Mouse (Mus musculus) T-helper 2 cell (primary cell): ENCODE results near the gene Pcif1.

ENCODE experiments used
- in situ Hi-C: fragments of 300-600 bp; cut with MboI, MseI; formaldehyde crosslinking; loops from one replicate; pipeline ENCODE4 v1.15.1; 2025; ENCODE audit warnings: high pct_unique_total_duplicates

Pcif1 gene

DNA sequence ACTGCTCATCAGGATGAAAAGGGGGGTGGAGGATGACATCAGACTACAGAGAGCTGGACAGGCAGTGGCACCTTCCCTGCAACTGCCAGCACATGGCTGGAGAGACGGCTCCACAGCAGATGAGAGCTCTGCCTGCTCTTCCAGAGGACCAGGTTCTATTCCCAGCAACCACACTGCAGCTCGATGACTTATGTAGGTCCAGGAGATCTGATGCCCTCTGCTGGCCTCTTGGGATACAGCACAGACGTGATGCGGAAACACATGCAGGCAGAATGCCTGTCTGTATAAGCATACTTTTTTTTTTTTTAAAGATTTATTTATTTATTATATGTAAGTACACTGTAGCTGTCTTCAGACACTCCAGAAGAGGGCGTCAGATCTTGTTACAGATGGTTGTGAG is 39.2 kb downstream of the Pcif1 start:
- in situ Hi-C loops: no loop called here

DNA sequence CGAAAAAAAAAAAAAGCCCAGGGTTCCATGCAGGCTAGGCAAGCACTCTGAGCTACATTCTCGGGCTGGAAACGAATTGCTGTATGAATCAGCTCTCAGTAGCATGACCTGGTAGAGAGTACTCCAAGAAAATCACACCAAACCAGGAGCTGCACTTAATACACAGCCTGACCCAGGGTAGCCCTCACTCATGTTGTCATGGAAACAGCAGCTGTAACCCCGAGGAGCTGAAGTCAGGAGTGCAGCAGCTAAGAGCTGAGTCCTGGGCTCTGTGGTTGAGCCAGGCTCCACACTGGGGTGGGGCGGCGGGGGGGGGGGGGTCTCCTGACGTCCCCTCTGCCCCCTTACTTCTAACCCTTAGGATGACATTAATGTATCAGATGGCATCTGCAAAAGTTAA is 42.9 kb downstream of the Pcif1 start:
- in situ Hi-C loops: no loop called here

GRCm38 (mm10) chr2:164923291-164923690 is 44.2 kb downstream of the Pcif1 start:
- in situ Hi-C loops: no loop called here

DNA sequence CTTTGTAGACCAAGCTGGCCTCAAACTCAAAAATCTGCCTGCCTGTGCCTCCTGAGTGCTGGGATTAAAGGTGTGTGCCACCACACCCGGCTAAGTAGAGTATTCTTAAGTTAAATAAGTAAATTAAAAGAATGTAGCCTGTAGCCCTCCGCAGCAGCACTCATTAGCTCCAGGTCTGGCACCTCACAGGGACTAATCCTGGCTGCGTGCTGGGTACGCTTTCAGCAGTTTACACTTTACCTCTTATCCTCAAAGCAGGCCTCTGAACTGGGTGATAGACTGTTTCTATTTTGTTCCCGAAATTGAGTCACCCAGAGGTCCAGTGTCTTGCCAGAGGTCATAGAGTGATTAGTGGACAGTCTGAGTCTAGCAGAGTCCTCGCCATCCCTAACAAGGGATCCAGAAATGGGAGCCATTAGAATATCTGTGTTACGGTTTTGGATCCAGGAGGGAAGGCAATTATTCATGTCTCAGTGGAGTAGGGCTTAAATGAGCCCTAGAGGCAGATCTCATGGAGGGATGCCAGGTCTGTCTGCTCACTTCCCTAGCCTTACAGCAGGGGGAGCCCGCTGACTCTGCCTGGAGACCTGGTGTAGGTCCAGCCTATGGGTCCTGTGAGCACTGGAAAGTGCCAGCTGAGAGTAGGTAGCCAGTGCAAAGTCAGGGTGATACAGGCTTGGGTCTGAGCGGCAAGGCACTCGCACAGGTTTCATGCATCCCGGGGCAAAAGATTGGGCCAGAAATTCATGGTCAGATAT is 45.2 kb downstream of the Pcif1 start:
- in situ Hi-C loops: no loop called here

DNA sequence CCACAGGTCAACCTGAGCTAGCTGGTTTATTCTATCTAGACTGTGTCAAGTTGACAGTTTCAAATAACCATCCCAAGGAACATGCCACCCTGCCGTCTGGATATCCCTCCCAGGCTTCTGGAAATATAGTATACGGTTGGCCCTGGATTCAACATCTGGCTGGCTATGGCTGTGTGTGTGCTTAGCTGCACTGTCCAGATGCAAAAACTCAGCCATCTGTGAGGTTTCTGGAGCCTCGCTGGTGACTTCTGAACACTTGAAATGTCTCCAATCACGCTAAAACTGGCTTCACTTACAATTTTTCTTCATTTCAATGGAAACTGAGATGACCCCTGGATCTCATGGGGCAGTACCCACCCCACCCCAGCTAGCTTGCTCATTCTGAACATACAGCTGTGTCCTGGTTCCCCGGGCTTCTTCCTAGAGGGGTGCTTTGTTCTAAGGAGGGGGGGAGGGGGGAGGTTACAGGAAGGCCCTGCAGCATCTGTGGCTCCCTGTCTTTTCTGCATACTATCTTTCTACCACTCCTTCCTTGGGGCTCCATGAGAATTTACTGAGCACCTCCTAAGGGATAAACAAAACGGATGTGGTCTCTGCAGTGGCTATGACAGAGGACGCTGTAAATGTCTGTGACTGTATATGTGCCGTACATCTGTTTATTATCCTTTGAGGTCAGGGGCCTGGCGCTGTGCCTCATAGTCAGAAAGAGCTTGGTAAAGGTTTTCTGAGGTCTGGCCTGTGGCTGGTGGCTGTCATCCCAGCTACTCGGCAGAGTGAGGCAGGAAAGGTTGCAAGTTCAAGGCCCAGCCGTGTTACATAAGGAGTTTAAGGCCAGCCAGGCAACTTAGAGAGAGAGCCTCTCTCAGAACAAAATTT is 51.8 kb downstream of the Pcif1 start:
- in situ Hi-C loops: no loop called here

DNA sequence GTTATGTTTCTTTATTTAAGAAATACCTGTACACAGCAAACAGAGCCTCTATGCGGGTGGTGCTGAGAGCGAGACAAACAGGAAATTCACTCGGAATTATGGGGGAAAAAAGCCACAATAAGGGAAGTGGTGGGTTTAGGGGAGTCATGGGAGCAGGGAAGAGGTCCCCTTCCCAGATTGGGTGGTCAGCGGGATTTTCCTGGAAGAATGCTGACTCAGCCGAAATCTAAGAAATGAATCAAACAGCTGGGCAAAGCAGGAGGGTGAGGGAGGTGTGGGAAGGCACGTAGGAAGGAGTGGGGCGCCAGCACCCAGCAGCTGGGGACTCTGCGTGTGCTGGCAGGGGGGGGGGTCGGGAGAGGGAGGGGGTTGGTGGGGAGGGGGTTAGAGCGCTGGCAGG is 54.4 kb downstream of the Pcif1 start:
- in situ Hi-C loops: no loop called here

- in situ Hi-C loops: no loop called here
Observed at GRCm38 (mm10) chr2:164935991-164936390, 56.9 kb downstream of the Pcif1 start.

- in situ Hi-C loops: no loop called here
Observed at GRCm38 (mm10) chr2:164938146-164939091, 59.3 kb downstream of the Pcif1 start.

- in situ Hi-C loops: no loop called here
Observed at GRCm38 (mm10) chr2:164939106-164939505, 60.0 kb downstream of the Pcif1 start.

- in situ Hi-C loops: no loop called here
Observed at GRCm38 (mm10) chr2:164940140-164940830, 61.2 kb downstream of the Pcif1 start, which contains the start of gene Mmp9. Gene Mmp9 (plus strand): TSS chr2:164940780.

DNA sequence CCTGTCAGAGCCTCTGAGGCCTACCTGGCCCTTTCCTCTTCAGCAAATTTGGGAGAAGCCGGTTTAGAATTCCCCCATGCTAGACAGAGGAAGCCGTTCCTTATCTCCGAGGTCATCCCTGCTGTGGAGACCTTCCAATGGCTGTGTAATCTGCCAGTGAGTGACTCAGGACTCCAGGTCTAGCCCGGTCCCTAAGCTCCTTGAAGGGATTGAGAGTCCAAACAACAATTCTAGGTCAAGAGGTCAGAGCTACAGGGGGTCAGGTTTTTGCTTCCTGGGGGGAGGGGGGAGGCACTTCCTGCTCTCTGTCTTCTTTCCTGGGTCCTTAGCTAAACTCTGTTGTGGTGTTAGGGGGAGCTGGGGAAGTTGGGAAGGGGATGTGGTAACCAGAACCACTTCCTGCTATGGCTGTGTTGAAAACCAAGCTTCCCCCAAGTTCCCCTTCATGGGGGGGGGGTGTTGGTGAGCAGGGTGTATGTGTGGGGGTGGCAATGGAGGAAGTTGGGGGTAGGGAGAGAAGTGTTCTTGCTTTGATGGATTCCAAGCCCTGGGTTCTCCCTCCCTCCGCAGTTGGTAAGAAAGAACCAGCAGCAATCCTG is 63.7 kb downstream of the Pcif1 start:
- in situ Hi-C loops: no loop called here
